Mouse (Mus musculus) limb, embryonic 15.5 days (tissue): Measurements from ENCODE around the gene Foxo3. TPM values are rescaled to one million over a fixed set of nuclear protein-coding genes. Genes with fewer than 3 reads are reported as not detected.

Experiments used
- ATAC-seq: fragments of 200-750 bp; cut with Nextera tagmentation; 2 replicates; pipeline ENCODE4 v1.8.0; 2017; ENCODE audit warnings: low read depth, moderate TSS enrichment; ENCODE audit not compliant: insufficient number of reproducible peaks, low FRiP score, low TSS enrichment
- H3K27ac ChIP-seq: fragments of 300-500 bp; sonication (generic); 2 replicates; pipeline ENCODE4 v1.5.1; 2015; ENCODE audit warnings: moderate library complexity, mild to moderate bottlenecking, inconsistent platforms
- H3K27me3 ChIP-seq: fragments of 300-500 bp; sonication (generic); 2 replicates; pipeline ENCODE4 v1.6.1; 2015; ENCODE audit warnings: inconsistent platforms
- H3K36me3 ChIP-seq: fragments of 300-500 bp; sonication (generic); 2 replicates; pipeline ENCODE4 v1.6.1; 2015; ENCODE audit warnings: inconsistent platforms
- H3K4me1 ChIP-seq: fragments of 300-500 bp; sonication (generic); 2 replicates; pipeline ENCODE4 v1.6.1; 2015; ENCODE audit warnings: inconsistent platforms
- H3K4me2 ChIP-seq: fragments of 300-500 bp; sonication (generic); 2 replicates; pipeline ENCODE4 v1.6.1; 2015; ENCODE audit warnings: mild to moderate bottlenecking, inconsistent platforms
- H3K4me3 ChIP-seq: fragments of 300-500 bp; sonication (generic); 2 replicates; pipeline ENCODE4 v1.5.1; 2015; ENCODE audit warnings: mild to moderate bottlenecking, inconsistent platforms
- H3K9ac ChIP-seq: fragments of 300-500 bp; sonication (generic); 2 replicates; pipeline ENCODE4 v1.6.1; 2015; ENCODE audit warnings: inconsistent platforms
- H3K9me3 ChIP-seq: fragments of 300-500 bp; sonication (generic); 2 replicates; pipeline ENCODE4 v1.6.1; 2016; ENCODE audit warnings: inconsistent platforms
- WGBS: fragments of 180-500 bp; shearing (Covaris S2); methylation state at CpG from one replicate; pipeline ENCODE4 v1.1.7; 2015; 5-methylcytosine and 5-hydroxymethylcytosine counted together
- polyA plus RNA-seq: library from polyadenylated mRNA; unstranded; fragments of >200 nt; fragmentation: Nextera tagmentation; extraction: Ambion mirVana; gene quantifications from 2 replicates; pipeline ENCODE4 v1.2.1, GENCODE M21; 2015

The Foxo3 gene
- polyA plus RNA-seq, 1 experiment from 2014 or later, result 10.2 TPM

DNA sequence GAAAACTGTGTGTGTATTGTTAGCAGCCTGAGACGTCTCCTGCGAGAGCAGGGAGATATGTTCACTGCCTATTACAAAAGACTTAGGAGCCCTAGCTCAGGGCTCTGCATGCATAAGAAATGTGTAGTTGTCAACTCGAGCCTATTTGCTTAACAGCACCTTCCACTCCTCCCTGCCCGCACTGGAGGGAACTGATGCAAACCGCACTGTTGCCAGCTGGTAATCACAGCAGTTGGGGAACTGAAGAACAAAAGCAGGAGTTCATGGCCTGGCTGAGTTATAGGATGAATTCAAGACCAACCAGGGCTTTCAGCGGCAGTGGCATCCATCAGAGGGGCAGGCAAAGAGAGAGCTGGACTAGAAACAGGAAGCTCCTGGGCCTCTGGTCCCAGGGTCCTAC is 66.7 kb downstream of the Foxo3 start:
- Histone ChIP-seq H3K27ac (no peak overlapping the region), H3K36me3 (no peaks in the 10 kb centered on the region), H3K4me3 (no peak overlapping the region), H3K4me1 (peaks cover 57% of the 10 kb centered on the region), H3K9ac (no peak overlapping the region), H3K4me2 (no peak overlapping the region), H3K9me3 (no peaks in the 10 kb centered on the region), H3K27me3 (no peaks in the 10 kb centered on the region)
- ATAC-seq, result no peak
- WGBS, result 74% methylated on average over 6 of the region's 6 CpGs

DNA sequence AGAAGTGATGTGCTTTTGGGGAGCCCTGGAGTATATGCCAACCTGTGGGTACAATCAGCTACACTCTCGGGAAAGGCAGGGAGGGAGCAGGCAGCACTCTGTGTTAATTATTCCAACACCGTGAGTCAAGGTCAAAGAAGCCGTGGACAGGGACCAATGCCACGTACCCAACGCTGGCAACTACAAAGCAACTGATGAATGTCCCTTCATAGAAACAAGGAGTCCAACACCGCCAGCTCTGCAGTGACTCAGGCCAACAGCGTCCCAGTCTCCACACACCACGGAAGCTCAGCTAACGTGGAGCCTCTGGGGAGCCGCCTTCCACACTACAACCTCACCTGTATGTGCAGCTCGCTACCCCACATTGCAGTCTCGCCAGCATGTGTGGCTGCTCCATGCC is 68.9 kb downstream of the Foxo3 start:
- Histone ChIP-seq H3K36me3 (no peaks in the 10 kb centered on the region), H3K27me3 (no peaks in the 10 kb centered on the region), H3K9me3 (no peaks in the 10 kb centered on the region), H3K9ac (no peak overlapping the region), H3K4me2 (no peak overlapping the region), H3K4me1 (peaks cover 70% of the 10 kb centered on the region), H3K4me3 (no peak overlapping the region), H3K27ac (no peak overlapping the region)
- 85% methylated on average over 12 of the region's 12 CpGs for whole genome bisulfite sequencing
- no peak for ATAC-seq

DNA sequence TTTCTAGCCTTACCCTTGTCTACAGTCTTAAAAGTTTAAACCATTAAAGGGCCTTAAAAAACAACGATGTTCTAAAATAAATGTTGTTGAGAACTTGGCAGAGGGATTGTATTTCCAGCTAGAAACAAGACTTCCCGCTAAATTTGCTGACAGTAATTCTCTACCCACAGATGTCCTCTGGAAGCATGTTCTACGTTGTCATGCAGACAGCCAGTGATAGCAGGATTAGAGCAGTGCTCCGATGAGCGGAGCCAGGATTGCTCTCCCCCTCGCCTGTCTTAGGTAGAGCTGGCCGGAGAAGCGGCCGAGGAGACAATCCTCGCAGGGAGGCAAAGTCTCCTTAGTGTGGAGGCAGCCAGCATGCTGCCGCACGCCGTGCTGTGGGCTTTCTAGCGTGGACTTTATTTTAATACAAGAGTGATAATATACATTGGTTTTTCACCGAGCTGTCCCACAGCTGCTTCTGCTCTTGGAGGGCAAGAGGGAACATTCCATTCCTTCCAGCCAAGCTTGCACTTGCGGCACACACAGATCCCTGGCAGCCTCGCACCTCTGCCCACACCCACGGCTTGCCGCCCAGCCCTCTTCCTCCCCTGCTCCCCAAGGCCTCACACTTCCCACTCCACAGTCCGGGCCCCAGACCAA is 71.7 kb downstream of the Foxo3 start:
- Histone ChIP-seq H3K27ac (peak overlapping the region; percentile 88), H3K36me3 (no peaks in the 10 kb centered on the region), H3K4me1 (peaks cover 53% of the 10 kb centered on the region), H3K4me2 (peak overlapping the region; percentile 17; the same call in 1 of the 2 replicates), H3K9me3 (no peaks in the 10 kb centered on the region), H3K4me3 (no peak overlapping the region), H3K9ac (no peak overlapping the region), H3K27me3 (no peaks in the 10 kb centered on the region)
- ATAC-seq, result peak; percentile 66; the same call in 1 of the 2 replicates
- WGBS, result 33% methylated on average over 20 of the region's 20 CpGs

DNA sequence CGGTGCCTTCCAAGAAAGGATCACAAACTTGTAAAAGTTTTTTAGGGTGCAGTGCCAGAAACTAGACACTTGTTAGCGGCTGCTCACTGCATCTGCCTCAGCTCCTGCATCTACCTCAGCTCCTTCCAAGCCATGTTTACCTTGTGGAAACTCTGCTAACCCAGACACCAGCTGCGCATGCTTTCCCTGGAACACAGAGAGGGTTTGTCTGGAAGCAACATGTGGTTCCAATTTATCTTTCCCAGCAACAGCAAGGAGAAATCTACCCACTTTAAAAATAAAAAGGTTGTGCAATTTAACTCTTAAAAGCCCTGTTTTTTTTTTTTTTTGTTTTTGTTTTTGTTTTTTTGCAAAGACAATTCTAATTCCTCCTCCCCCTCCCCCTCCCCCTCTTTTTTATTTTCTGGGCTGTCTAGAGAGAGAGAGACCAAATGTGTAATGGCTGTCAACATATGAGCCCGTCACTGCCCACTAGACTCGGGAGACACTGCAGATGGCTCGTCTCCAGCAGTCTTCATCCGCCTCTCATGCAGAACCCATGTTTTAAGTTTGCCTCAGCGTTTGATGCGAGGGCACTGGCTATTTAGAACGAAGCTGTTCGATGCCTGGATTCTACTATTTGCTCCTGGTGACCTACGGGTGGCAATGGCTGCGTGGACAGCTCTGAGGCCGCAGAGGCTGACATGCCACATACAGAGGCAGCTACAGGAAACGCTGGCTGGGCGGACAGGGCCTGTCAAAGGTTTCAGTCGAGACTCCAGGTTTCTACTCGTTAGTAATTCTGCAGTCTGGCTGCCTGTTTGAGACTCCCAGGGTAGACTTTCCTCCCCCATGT is 73.0 kb downstream of the Foxo3 start:
- Histone ChIP-seq H3K4me3 (no peak overlapping the region), H3K4me1 (peaks cover 49% of the 10 kb centered on the region), H3K9me3 (no peaks in the 10 kb centered on the region), H3K4me2 (peak overlapping the region; percentile 31; the same call in 1 of the 2 replicates), H3K27me3 (no peaks in the 10 kb centered on the region), H3K36me3 (no peaks in the 10 kb centered on the region), H3K9ac (no peak overlapping the region), H3K27ac (peak overlapping the region; percentile 88)
- 26% methylated on average over 18 of the region's 18 CpGs for WGBS
- ATAC-seq, result no peak

DNA sequence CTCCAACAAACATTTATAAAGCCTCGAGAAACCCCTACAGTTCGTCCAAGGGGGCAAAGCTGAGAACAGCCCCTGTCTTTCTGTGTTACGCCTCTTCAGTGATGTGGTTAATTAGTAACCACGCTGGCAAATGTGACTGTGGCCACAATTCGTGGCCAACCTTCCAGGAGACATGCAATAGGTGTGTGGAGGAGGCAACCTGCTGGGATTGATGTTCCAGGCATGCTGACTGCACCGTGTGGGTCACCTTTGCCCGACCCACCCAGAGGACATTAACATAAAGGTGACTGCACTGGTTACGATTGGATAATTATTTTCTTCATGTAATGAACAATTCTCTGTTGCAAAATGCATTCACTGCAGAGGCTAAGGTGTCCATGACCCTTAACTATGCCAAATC is 74.0 kb downstream of the Foxo3 start:
- Histone ChIP-seq H3K36me3 (peaks cover 3% of the 10 kb centered on the region), H3K27ac (peak overlapping the region; percentile 27; the same call in 1 of the 2 replicates), H3K27me3 (no peaks in the 10 kb centered on the region), H3K4me2 (no peak overlapping the region), H3K9ac (no peak overlapping the region), H3K9me3 (no peaks in the 10 kb centered on the region), H3K4me3 (no peak overlapping the region), H3K4me1 (peaks cover 46% of the 10 kb centered on the region)
- ATAC-seq, result no peak
- 66% methylated on average over 8 of the region's 8 CpGs for WGBS

DNA sequence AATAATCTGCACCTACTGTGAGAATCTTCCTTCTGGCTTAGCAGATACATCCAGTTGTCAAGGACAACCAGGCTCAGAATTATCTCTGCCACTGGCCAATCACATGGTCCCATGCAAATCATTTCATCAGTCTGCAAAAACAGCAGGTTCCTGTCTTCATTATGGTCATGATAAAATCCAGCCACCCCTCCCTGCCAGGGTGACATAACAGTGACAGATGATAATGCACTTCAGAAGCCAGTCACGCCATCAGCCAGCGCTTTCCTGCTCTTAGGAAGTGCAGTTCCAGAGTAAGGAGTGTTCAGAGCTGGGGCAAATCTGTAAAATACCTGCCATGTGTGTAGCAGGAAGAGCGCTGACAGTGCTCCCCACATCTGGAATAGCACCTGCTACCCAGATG is 77.1 kb downstream of the Foxo3 start:
- H3K4me1 ChIP-seq, result peaks cover 28% of the 10 kb centered on the region
- no peak overlapping the region for H3K4me2 ChIP-seq
- no peak for ATAC-seq
- no peaks in the 10 kb centered on the region for H3K27me3 ChIP-seq
- no peak overlapping the region for H3K9ac ChIP-seq
- no peak overlapping the region for H3K27ac ChIP-seq
- no peaks in the 10 kb centered on the region for H3K9me3 ChIP-seq
- 52% methylated on average over 3 of the region's 3 CpGs for WGBS
- peaks cover 29% of the 10 kb centered on the region for H3K36me3 ChIP-seq
- H3K4me3 ChIP-seq, result no peak overlapping the region

DNA sequence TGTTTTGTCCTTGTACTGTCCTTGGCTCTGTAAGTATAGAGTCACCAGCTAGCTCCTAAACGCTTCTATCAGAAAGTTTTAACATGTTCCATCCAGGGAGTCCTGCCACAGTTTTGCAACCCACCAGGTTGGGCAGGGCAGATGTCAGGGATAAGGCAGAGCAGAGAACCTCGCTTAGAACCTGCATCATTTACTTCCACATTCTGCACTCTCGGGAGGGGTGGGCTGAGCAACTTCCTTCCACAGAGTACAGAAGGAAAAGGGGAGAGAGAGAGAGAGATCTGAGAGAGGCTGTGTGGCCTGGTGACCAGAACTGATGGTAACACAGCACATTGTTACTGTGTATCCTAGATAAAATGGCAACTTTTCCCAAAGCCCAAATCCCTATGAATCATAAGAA is 77.9 kb downstream of the Foxo3 start:
- Histone ChIP-seq H3K4me1 (peaks cover 27% of the 10 kb centered on the region), H3K9me3 (no peaks in the 10 kb centered on the region), H3K4me3 (no peak overlapping the region), H3K4me2 (no peak overlapping the region), H3K36me3 (peaks cover 36% of the 10 kb centered on the region), H3K9ac (no peak overlapping the region), H3K27ac (no peak overlapping the region), H3K27me3 (no peaks in the 10 kb centered on the region)
- no peak for ATAC-seq
- WGBS, result 61% methylated on average over 3 of the region's 3 CpGs

DNA sequence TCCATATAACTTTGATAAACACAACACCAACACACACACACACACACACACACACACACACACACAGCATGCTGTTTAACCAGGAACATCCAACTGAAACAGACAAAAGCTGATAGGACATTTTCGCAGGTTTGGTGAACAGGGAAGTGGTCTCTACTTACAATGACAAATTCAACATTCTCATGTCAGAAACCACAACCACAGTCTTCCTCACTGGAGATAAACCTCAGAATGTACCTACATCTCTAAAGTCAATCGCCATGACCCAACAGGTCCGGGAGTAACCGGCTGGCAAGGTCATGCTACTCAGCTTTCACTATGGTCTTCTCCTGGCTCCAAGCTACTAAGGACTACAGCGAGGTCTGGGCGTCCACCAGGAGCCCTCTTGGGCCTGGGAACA is 81.8 kb downstream of the Foxo3 start:
- Histone ChIP-seq H3K4me2 (no peak overlapping the region), H3K9ac (no peak overlapping the region), H3K4me3 (no peak overlapping the region), H3K27me3 (no peaks in the 10 kb centered on the region), H3K27ac (no peak overlapping the region), H3K36me3 (peaks cover 36% of the 10 kb centered on the region), H3K4me1 (peaks cover 28% of the 10 kb centered on the region), H3K9me3 (no peaks in the 10 kb centered on the region)
- ATAC-seq, result no peak
- 87% methylated on average over 6 of the region's 6 CpGs for WGBS

DNA sequence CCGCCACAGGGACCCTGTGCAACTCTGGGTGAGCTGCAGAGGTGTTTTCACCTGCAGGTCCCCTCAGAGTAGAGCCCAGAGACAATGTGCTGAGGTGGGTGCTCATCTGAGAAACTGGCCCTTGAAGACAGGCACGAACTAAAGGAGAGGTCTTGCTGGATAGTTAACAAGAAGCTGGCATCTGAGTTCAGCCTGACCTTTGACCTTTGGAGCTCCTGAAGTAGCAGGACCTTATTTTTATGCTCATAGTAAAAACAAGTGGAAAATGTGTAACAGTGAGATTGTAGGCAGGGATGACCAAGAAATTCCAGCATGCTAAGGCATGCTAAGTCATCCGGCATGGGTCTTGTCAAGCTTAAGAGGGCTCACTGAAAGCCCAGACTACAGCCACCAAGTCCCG is 82.6 kb downstream of the Foxo3 start:
- Histone ChIP-seq H3K27me3 (no peaks in the 10 kb centered on the region), H3K9me3 (no peaks in the 10 kb centered on the region), H3K4me2 (no peak overlapping the region), H3K4me3 (no peak overlapping the region), H3K9ac (no peak overlapping the region), H3K27ac (no peak overlapping the region), H3K36me3 (peaks cover 36% of the 10 kb centered on the region), H3K4me1 (peaks cover 36% of the 10 kb centered on the region)
- WGBS, result 72% methylated on average over 4 of the region's 4 CpGs
- ATAC-seq, result no peak

DNA sequence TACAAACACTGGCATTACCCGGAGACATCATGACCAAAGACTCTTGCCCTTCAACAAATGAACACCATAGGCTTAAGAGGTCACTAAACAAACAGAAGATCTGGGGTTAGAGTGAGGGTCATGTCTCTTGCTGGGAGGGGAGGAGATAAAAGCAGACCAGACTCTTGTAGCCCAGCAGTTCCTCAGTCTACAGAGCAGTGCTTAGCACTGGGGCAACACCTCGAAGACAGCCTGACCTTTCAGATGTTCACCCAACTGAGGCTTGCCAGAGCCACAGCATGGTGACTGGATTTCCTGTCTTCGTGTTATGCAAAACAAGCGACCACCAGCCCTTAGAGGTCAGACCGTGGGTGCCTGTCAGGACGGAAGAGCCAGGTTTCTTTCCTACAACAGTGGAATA is 83.6 kb downstream of the Foxo3 start:
- 34% methylated on average over 6 of the region's 6 CpGs for WGBS
- no peak overlapping the region for H3K27ac ChIP-seq
- peaks cover 44% of the 10 kb centered on the region for H3K4me1 ChIP-seq

DNA sequence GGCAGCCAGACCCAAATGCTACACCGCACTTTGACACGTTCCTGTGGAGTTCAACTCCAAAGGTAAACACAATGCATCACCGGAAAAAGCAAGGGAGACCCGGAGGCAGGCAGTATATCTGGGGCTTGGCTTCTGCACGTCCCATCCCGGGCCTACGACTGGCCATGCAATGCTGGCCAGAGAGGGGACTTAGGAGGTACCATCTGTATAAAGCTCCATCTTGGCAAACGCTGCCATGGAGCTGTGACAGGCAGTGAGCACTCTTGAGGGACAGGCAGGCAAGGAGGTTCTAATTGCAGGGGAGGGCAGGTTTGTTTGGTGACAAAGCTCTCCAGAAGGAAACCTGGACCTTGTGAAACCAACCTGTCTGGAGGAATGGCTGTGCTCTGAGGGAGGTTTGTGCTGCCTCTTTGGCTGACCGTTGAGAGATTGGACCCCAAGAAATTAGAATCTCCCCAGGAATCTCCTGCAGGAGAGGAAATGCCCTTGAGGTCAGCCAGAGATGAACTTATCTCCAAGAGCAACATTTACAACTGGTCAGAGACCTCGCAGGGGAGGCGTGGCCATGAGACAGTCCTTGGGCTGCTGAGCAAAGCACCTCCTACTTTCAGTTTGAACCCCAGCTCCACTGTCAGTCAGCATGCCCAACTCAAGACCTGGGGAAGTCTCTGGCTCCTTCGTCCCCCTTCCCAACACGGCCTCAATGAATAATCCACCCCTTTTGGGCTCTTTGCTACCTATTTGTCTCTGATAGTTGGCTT is 86.7 kb downstream of the Foxo3 start:
- H3K36me3 ChIP-seq, result peaks cover 19% of the 10 kb centered on the region
- H3K4me3 ChIP-seq, result no peak overlapping the region
- H3K27me3 ChIP-seq, result no peaks in the 10 kb centered on the region
- H3K9me3 ChIP-seq, result no peaks in the 10 kb centered on the region
- no peak overlapping the region for H3K4me2 ChIP-seq
- 0 out of 2 replicates have a peak, but pooled peaks have one; percentile 9 for ATAC-seq
- no peak overlapping the region for H3K9ac ChIP-seq
- H3K4me1 ChIP-seq, result peaks cover 40% of the 10 kb centered on the region
- 69% methylated on average over 13 of the region's 13 CpGs for WGBS
- H3K27ac ChIP-seq, result no peak overlapping the region

More for the DNA sequence above, 83.6 kb downstream of the Foxo3 start:
- no peak overlapping the region for H3K9ac ChIP-seq
- H3K9me3 ChIP-seq, result no peaks in the 10 kb centered on the region
- no peak for ATAC-seq
- no peak overlapping the region for H3K4me3 ChIP-seq
- H3K4me2 ChIP-seq, result no peak overlapping the region
- H3K36me3 ChIP-seq, result peaks cover 36% of the 10 kb centered on the region
- no peaks in the 10 kb centered on the region for H3K27me3 ChIP-seq

DNA sequence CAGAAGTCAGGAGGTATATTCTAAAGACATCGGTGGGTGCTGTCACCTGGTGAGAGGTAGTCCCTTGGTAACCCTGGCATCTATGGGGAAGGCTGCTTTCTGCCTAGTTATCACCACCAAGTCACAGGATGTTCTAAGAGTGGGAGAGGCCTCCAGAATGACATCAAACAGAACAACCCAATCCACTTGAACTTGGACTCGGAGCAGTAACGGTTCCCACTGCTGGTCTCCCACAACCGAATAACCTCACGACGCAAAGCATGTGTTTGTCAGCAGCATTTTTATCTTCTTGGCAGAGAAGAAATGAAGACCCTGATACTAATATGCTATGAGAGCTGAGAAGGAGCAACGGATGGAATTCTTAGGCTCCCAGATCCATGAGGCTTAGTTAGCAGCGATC is 87.5 kb downstream of the Foxo3 start:
- Histone ChIP-seq H3K4me2 (no peak overlapping the region), H3K4me3 (no peak overlapping the region)

More for the DNA sequence above, 87.5 kb downstream of the Foxo3 start:
- H3K9ac ChIP-seq, result no peak overlapping the region
- peaks cover 36% of the 10 kb centered on the region for H3K4me1 ChIP-seq
- H3K9me3 ChIP-seq, result no peaks in the 10 kb centered on the region
- ATAC-seq, result no peak
- H3K36me3 ChIP-seq, result peaks cover 22% of the 10 kb centered on the region
- H3K27ac ChIP-seq, result no peak overlapping the region
- H3K27me3 ChIP-seq, result no peaks in the 10 kb centered on the region
- WGBS, result 67% methylated on average over 8 of the region's 8 CpGs
